Mouse (Mus musculus) inflammation-experienced regulatory T-cells, adult 6 months (primary cell): ENCODE data around the gene Mfn2. TPM values are rescaled to one million over a fixed set of nuclear protein-coding genes. Genes with fewer than 3 reads are reported as not detected.
"Not testable (repeated sequence)": the region's sequence is repeated elsewhere in the genome, so short reads cannot be mapped to it uniquely, and the experiment has no call there.

ENCODE experiments used
- ATAC-seq: one replicate; pipeline ENCODE4 v1.8.0; 2017
- polyA plus RNA-seq, 3 experiments: library from polyadenylated mRNA; unstranded; fragments of 100-300 nt; shearing (Covaris generic); gene quantifications; one replicate each; pipeline ENCODE4 v1.2.1; 2017

The Mfn2 gene
- polyA plus RNA-seq, 3 experiments from 2014 or later = 20.5 to 25.5 (median 21.2) TPM

- ATAC-seq = no peak
Observed at GRCm38 (mm10) chr4:147867563-147868449, 36.7 kb downstream of the Mfn2 start.

GRCm38 (mm10) chr4:147866793-147867192 lies 37.7 kb downstream of the Mfn2 start:
- ATAC-seq = not testable (repeated sequence)

- ATAC-seq = no peak
Observed at GRCm38 (mm10) chr4:147866056-147866455, 38.4 kb downstream of the Mfn2 start.

GRCm38 (mm10) chr4:147865651-147866050 lies 38.9 kb downstream of the Mfn2 start:
- no peak for ATAC-seq

- no peak for ATAC-seq
Observed at GRCm38 (mm10) chr4:147862051-147862450, 42.5 kb downstream of the Mfn2 start.

- ATAC-seq = no peak
Observed at GRCm38 (mm10) chr4:147850776-147851175, 53.7 kb downstream of the Mfn2 start.

- ATAC-seq = peak; percentile 45
Observed at GRCm38 (mm10) chr4:147848584-147848991, 55.9 kb downstream of the Mfn2 start.

GRCm38 (mm10) chr4:147847614-147848583 lies 56.6 kb downstream of the Mfn2 start, which contains the start of gene Zfp933:
Gene Zfp933, minus strand, starts transcription at chr4:147848366.
- peak; percentile 98 for ATAC-seq

GRCm38 (mm10) chr4:147842871-147843270 lies 61.6 kb downstream of the Mfn2 start:
- no peak for ATAC-seq

- not testable (repeated sequence) for ATAC-seq
Observed at GRCm38 (mm10) chr4:147839282-147839681, 65.2 kb downstream of the Mfn2 start.

- ATAC-seq = no peak
Observed at GRCm38 (mm10) chr4:147824389-147824788, 80.1 kb downstream of the Mfn2 start.

Other genes with a start within 250 kb of the Mfn2 start
- gene Zfp534, start 202.2 kb downstream of the Mfn2 start, polyA plus RNA-seq = 1 to 10 TPM in 1 of 3 experiments, under 1 TPM in 1, not detected in 1; 0.79 to 2.3 TPM
- gene Zfp984, start 94.9 kb downstream of the Mfn2 start, polyA plus RNA-seq = 10 to 100 TPM; 18.6 to 25.6 (median 23.7) TPM
- gene Zfp933, start 56.3 kb downstream of the Mfn2 start, polyA plus RNA-seq = 10 to 100 TPM in 1 of 3 experiments, 1 to 10 TPM in 2; 5.5 to 10.0 (median 7.5) TPM
- 100 to 1,000 TPM in 1 of 3 experiments, 10 to 100 TPM in 2; 59.0 to 116 (median 71.4) TPM for gene Miip, start 35.9 kb downstream of the Mfn2 start, polyA plus RNA-seq
- gene Fv1, start 35.7 kb downstream of the Mfn2 start, polyA plus RNA-seq = 1 to 10 TPM; 4.0 to 8.1 (median 4.5) TPM
- gene Plod1, start 32.1 kb upstream of the Mfn2 start, polyA plus RNA-seq = 1 to 10 TPM; 1.3 to 4.5 (median 3.1) TPM
- 10 to 100 TPM in 1 of 3 experiments, 1 to 10 TPM in 2; 7.2 to 11.6 (median 8.3) TPM for gene 2510039O18Rik, start 36.2 kb upstream of the Mfn2 start, polyA plus RNA-seq
- gene Nppb, start 81.1 kb upstream of the Mfn2 start, polyA plus RNA-seq = not detected
- not detected for gene Nppa, start 96.0 kb upstream of the Mfn2 start, polyA plus RNA-seq
- gene Clcn6, start 134.1 kb upstream of the Mfn2 start, polyA plus RNA-seq = 1 to 10 TPM; 3.8 to 7.0 (median 6.3) TPM
- gene Mthfr, start 134.4 kb upstream of the Mfn2 start, polyA plus RNA-seq = 10 to 100 TPM in 1 of 3 experiments, 1 to 10 TPM in 2; 9.2 to 12.0 (median 9.5) TPM
- 10 to 100 TPM; 13.3 to 21.5 (median 14.3) TPM for gene Agtrap, start 183.3 kb upstream of the Mfn2 start, polyA plus RNA-seq
- 10 to 100 TPM; 36.3 to 49.1 (median 39.6) TPM for gene Mad2l2, start 225.7 kb upstream of the Mfn2 start, polyA plus RNA-seq
- gene Draxin, start 226.0 kb upstream of the Mfn2 start, polyA plus RNA-seq = not detected
- gene Fbxo6, start 247.4 kb upstream of the Mfn2 start, polyA plus RNA-seq = 10 to 100 TPM; 48.0 to 55.6 (median 52.6) TPM